Mouse (Mus musculus) liver, embryonic 11.5 days (tissue): ENCODE results near the gene Tmem9b. TPM values are rescaled to one million over a fixed set of nuclear protein-coding genes. Genes with fewer than 3 reads are reported as not detected.

Experiments used
- ATAC-seq: fragments of 200-750 bp; cut with Nextera tagmentation; replicated peaks from 2 replicates; pipeline ENCODE4 v1.8.0; 2017; ENCODE audit warnings: moderate number of reproducible peaks, mild to moderate bottlenecking, moderate TSS enrichment, moderate library complexity; ENCODE audit not compliant: low FRiP score
- DNase-seq: peaks from one replicate; pipeline ENCODE4 v3.0.0-alpha.2; 2017; ENCODE audit warnings: low spot score
- H3K27ac ChIP-seq: fragments of 300-500 bp; sonication (generic); 2 replicates; pipeline ENCODE4 v1.5.1; 2014; ENCODE audit warnings: mild to moderate bottlenecking, low read depth, low read length, control low read depth
- H3K27me3 ChIP-seq: fragments of 300-500 bp; sonication (generic); replicated peaks from 2 replicates; pipeline ENCODE4 v1.6.1; 2014; ENCODE audit warnings: low read length, mixed read lengths; ENCODE audit not compliant: control insufficient read depth, insufficient read depth
- H3K36me3 ChIP-seq: fragments of 300-500 bp; sonication (generic); 2 replicates; pipeline ENCODE4 v1.6.1; 2014; ENCODE audit warnings: mild to moderate bottlenecking, low read length, moderate library complexity, mixed read lengths; ENCODE audit not compliant: control insufficient read depth, insufficient read depth
- H3K4me1 ChIP-seq: fragments of 300-500 bp; sonication (generic); replicated peaks from 2 replicates; pipeline ENCODE4 v1.6.1; 2014; ENCODE audit warnings: low read length, mixed read lengths; ENCODE audit not compliant: control insufficient read depth, insufficient read depth
- H3K4me2 ChIP-seq: fragments of 300-500 bp; sonication (generic); 2 replicates; pipeline ENCODE4 v1.6.1; 2014; ENCODE audit warnings: mild to moderate bottlenecking, control low read depth, moderate library complexity
- H3K4me3 ChIP-seq: fragments of 300-500 bp; sonication (generic); 2 replicates; pipeline ENCODE4 v1.5.1; 2014; ENCODE audit warnings: low read depth, low read length, control low read depth
- H3K9ac ChIP-seq: fragments of 300-500 bp; sonication (generic); 2 replicates; pipeline ENCODE4 v1.6.1; 2014; ENCODE audit warnings: low read depth, low read length, control low read depth
- H3K9me3 ChIP-seq: fragments of 300-500 bp; sonication (generic); 2 replicates; pipeline ENCODE4 v1.6.1; 2016; ENCODE audit warnings: low read length, inconsistent platforms, mixed read lengths; ENCODE audit not compliant: control insufficient read depth
- WGBS: fragments of 180-500 bp; shearing (Covaris S2); extraction: QIAGEN DNeasy Blood & Tissue Kit; methylation state at CpG from one replicate; pipeline ENCODE4 v1.1.7; 2014; 5-methylcytosine and 5-hydroxymethylcytosine counted together
- polyA plus RNA-seq: library from polyadenylated mRNA; unstranded; fragments of >200 nt; fragmentation: Nextera tagmentation; extraction: Ambion mirVana; gene quantifications from 2 replicates; pipeline ENCODE4 v1.2.1, GENCODE M21; 2014

Tmem9b gene
- polyA plus RNA-seq, 1 experiment from 2014 or later = 51.0 TPM

GRCm38 (mm10) chr7:109751427-109752007, 1.2 kb downstream of the Tmem9b start:
- Histone ChIP-seq H3K27ac (peak overlapping the region; percentile 67), H3K4me2 (peak overlapping the region; percentile 92), H3K27me3 (no peaks in the 10 kb centered on the region), H3K4me1 (peaks cover 7% of the 10 kb centered on the region; the same call in 1 of the 2 replicates), H3K36me3 (no peaks in the 10 kb centered on the region), H3K9ac (peak overlapping the region; percentile 87), H3K9me3 (no peaks in the 10 kb centered on the region), H3K4me3 (peak overlapping the region; percentile 76)
- ATAC-seq = peak; percentile 22
- DNase-seq = no peak
- WGBS = 3% methylated on average over 13 of the region's 13 CpGs

- Histone ChIP-seq H3K27me3 (no peaks in the 10 kb centered on the region), H3K36me3 (peaks cover 4% of the 10 kb centered on the region; the same call in 1 of the 2 replicates), H3K4me2 (no peak overlapping the region), H3K4me3 (no peak overlapping the region), H3K9me3 (no peaks in the 10 kb centered on the region), H3K9ac (no peak overlapping the region), H3K4me1 (peaks cover 4% of the 10 kb centered on the region; the same call in 1 of the 2 replicates), H3K27ac (no peak overlapping the region)
- no peak for ATAC-seq
- WGBS = 68% methylated on average over 1 of the region's 1 CpGs
- no peak for DNase-seq
These were observed 4.9 kb downstream of the Tmem9b start for GRCm38 (mm10) chr7:109747747-109748146.

GRCm38 (mm10) chr7:109741703-109742102, 11.0 kb downstream of the Tmem9b start:
- 84% methylated on average over 4 of the region's 4 CpGs for WGBS
- no peak overlapping the region for H3K4me2 ChIP-seq
- ATAC-seq = no peak
- no peak overlapping the region for H3K4me3 ChIP-seq
- no peaks in the 10 kb centered on the region for H3K27me3 ChIP-seq
- H3K9ac ChIP-seq = no peak overlapping the region
- H3K27ac ChIP-seq = no peak overlapping the region
- peaks cover 4% of the 10 kb centered on the region; the same call in 1 of the 2 replicates for H3K36me3 ChIP-seq
- H3K9me3 ChIP-seq = no peaks in the 10 kb centered on the region
- no peaks in the 10 kb centered on the region for H3K4me1 ChIP-seq
- no peak for DNase-seq

- H3K9ac ChIP-seq = no peak overlapping the region
- H3K4me1 ChIP-seq = no peaks in the 10 kb centered on the region
- no peak overlapping the region for H3K4me3 ChIP-seq
- no peaks in the 10 kb centered on the region for H3K27me3 ChIP-seq
- no peak for ATAC-seq
- H3K9me3 ChIP-seq = no peaks in the 10 kb centered on the region
- DNase-seq = no peak
- H3K36me3 ChIP-seq = peaks cover 5% of the 10 kb centered on the region
- no peak overlapping the region for H3K27ac ChIP-seq
- H3K4me2 ChIP-seq = no peak overlapping the region
- WGBS = 84% methylated on average over 1 of the region's 1 CpGs
These were observed 11.6 kb downstream of the Tmem9b start for GRCm38 (mm10) chr7:109741060-109741459.

GRCm38 (mm10) chr7:109739822-109740370, 12.8 kb downstream of the Tmem9b start:
- no peak for ATAC-seq
- Histone ChIP-seq H3K27me3 (no peaks in the 10 kb centered on the region), H3K36me3 (peaks cover 4% of the 10 kb centered on the region), H3K9ac (no peak overlapping the region), H3K9me3 (no peaks in the 10 kb centered on the region), H3K27ac (no peak overlapping the region), H3K4me3 (no peak overlapping the region), H3K4me2 (no peak overlapping the region), H3K4me1 (no peaks in the 10 kb centered on the region)
- WGBS = 79% methylated on average over 5 of the region's 5 CpGs
- DNase-seq = no peak

- peaks cover 2% of the 10 kb centered on the region; the same call in 1 of the 2 replicates for H3K36me3 ChIP-seq
- no peak overlapping the region for H3K27ac ChIP-seq
- no peak for DNase-seq
- 84% methylated on average over 4 of the region's 4 CpGs for WGBS
- H3K4me2 ChIP-seq = no peak overlapping the region
- ATAC-seq = no peak
- H3K4me1 ChIP-seq = no peaks in the 10 kb centered on the region
- H3K4me3 ChIP-seq = no peak overlapping the region
- H3K27me3 ChIP-seq = no peaks in the 10 kb centered on the region
- H3K9ac ChIP-seq = no peak overlapping the region
- H3K9me3 ChIP-seq = no peaks in the 10 kb centered on the region
These were observed 17.9 kb downstream of the Tmem9b start for GRCm38 (mm10) chr7:109734806-109735205.

- no peak for DNase-seq
- H3K9ac ChIP-seq = no peak within 1 kb of the TSS; the same call in 1 of the 2 replicates
- WGBS = 87% methylated on average over 5 of the region's 5 CpGs
- no peak within 1 kb of the TSS for H3K4me2 ChIP-seq
- H3K9me3 ChIP-seq = no peaks in the 10 kb centered on the region
- no peaks in the 10 kb centered on the region; the same call in 1 of the 2 replicates for H3K4me1 ChIP-seq
- no peak within 1 kb of the TSS for H3K27ac ChIP-seq
- no peak within 1 kb of the TSS for H3K4me3 ChIP-seq
- ATAC-seq = no peak
- H3K36me3 ChIP-seq = peaks cover 2% of the 10 kb centered on the region; the same call in 1 of the 2 replicates
- H3K27me3 ChIP-seq = no peaks in the 10 kb centered on the region
These were observed 21.0 kb downstream of the Tmem9b start, which contains the start of gene Ascl3 for GRCm38 (mm10) chr7:109731626-109732025. TSS of gene Ascl3 (minus strand) at chr7:109731726.

- H3K4me3 ChIP-seq = no peak within 1 kb of the TSS
- H3K4me1 ChIP-seq = peaks cover 2% of the 10 kb centered on the region; the same call in 1 of the 2 replicates
- H3K27ac ChIP-seq = no peak within 1 kb of the TSS
- H3K27me3 ChIP-seq = no peaks in the 10 kb centered on the region
- no peak within 1 kb of the TSS for H3K4me2 ChIP-seq
- no peaks in the 10 kb centered on the region for H3K36me3 ChIP-seq
- no peak within 1 kb of the TSS for H3K9ac ChIP-seq
- DNase-seq (no peak), ATAC-seq (no peak)
- WGBS = 86% methylated on average over 5 of the region's 5 CpGs
- H3K9me3 ChIP-seq = 0 out of 2 replicates have a peak, but pooled peaks cover 3% of the 10 kb centered on the region
These were observed 29.0 kb downstream of the Tmem9b start, which contains the start of gene BC051019 for GRCm38 (mm10) chr7:109723697-109724096. TSS of gene BC051019 (minus strand) at chr7:109723850.

- H3K36me3 ChIP-seq = no peaks in the 10 kb centered on the region
- H3K4me2 ChIP-seq = no peak overlapping the region
- no peak overlapping the region for H3K27ac ChIP-seq
- 0 out of 2 replicates have a peak, but pooled peaks cover 3% of the 10 kb centered on the region for H3K9me3 ChIP-seq
- no peak overlapping the region for H3K9ac ChIP-seq
- WGBS = 91% methylated on average over 8 of the region's 8 CpGs
- peaks cover 2% of the 10 kb centered on the region; the same call in 1 of the 2 replicates for H3K4me1 ChIP-seq
- H3K27me3 ChIP-seq = no peaks in the 10 kb centered on the region
- ATAC-seq (no peak), DNase-seq (no peak)
- no peak overlapping the region for H3K4me3 ChIP-seq
These were observed 29.6 kb downstream of the Tmem9b start for GRCm38 (mm10) chr7:109723114-109723513.
